Mouse (Mus musculus) lung, postnatal 0 days (tissue): Measurements from ENCODE around the gene Zfp385b. TPM values are rescaled to one million over a fixed set of nuclear protein-coding genes. Genes with fewer than 3 reads are reported as not detected.

Source experiments
- ATAC-seq: fragments of 200-750 bp; cut with Nextera tagmentation; 2 replicates; pipeline ENCODE4 v1.8.0; 2017; ENCODE audit warnings: moderate library complexity
- DNase-seq: peaks from one replicate; pipeline ENCODE4 v3.0.0-alpha.2; 2016; ENCODE audit warnings: low spot score
- H3K27ac ChIP-seq: fragments of 300-500 bp; sonication (generic); 2 replicates; pipeline ENCODE4 v1.5.1; 2014; ENCODE audit warnings: antibody characterized with exemption, mild to moderate bottlenecking, low read length, mixed read lengths
- H3K27me3 ChIP-seq: fragments of 300-500 bp; sonication (generic); replicated peaks from 2 replicates; pipeline ENCODE4 v1.6.1; 2014; ENCODE audit warnings: low read length, mixed read lengths; ENCODE audit not compliant: insufficient read depth
- H3K36me3 ChIP-seq: fragments of 300-500 bp; sonication (generic); 2 replicates; pipeline ENCODE4 v1.6.1; 2014; ENCODE audit warnings: low read length, mixed read lengths; ENCODE audit not compliant: insufficient read depth
- H3K4me1 ChIP-seq: fragments of 300-500 bp; sonication (generic); 2 replicates; pipeline ENCODE4 v1.6.1; 2014; ENCODE audit warnings: antibody characterized with exemption, low read depth, low read length, mixed read lengths; ENCODE audit not compliant: insufficient read depth
- H3K4me2 ChIP-seq: fragments of 300-500 bp; sonication (generic); replicated peaks from 2 replicates; pipeline ENCODE4 v1.6.1; 2014; ENCODE audit warnings: low read depth, mild to moderate bottlenecking, low read length, moderate library complexity, mixed read lengths
- H3K4me3 ChIP-seq: fragments of 300-500 bp; sonication (generic); 2 replicates; pipeline ENCODE4 v1.5.1; 2014; ENCODE audit warnings: low read depth, low read length
- H3K9ac ChIP-seq: fragments of 300-500 bp; sonication (generic); replicated peaks from 2 replicates; pipeline ENCODE4 v1.6.1; 2014; ENCODE audit warnings: low read depth, mild to moderate bottlenecking
- H3K9me3 ChIP-seq: fragments of 300-500 bp; sonication (generic); 2 replicates; pipeline ENCODE4 v1.6.1; 2016; ENCODE audit warnings: low read length, mixed read lengths
- CTCF ChIP-seq: IDR thresholded peaks from 2 replicates; pipeline ENCODE4 v1.5.1; 2016; ENCODE audit warnings: antibody characterized with exemption, mild to moderate bottlenecking
- EP300 ChIP-seq: IDR thresholded peaks from 2 replicates; pipeline ENCODE4 v1.6.1; 2016; ENCODE audit warnings: antibody characterized with exemption, mild to moderate bottlenecking, control low read depth
- WGBS: fragments of 180-500 bp; shearing (Covaris S2); extraction: QIAGEN DNeasy Blood & Tissue Kit; methylation state at CpG from one replicate; pipeline ENCODE4 v1.1.7; 2014; 5-methylcytosine and 5-hydroxymethylcytosine counted together
- polyA plus RNA-seq: library from polyadenylated mRNA; unstranded; fragments of >200 nt; fragmentation: Nextera tagmentation; extraction: Ambion mirVana; gene quantifications from 2 replicates; pipeline ENCODE4 v1.2.1, GENCODE M21; 2015

The Zfp385b gene
- polyA plus RNA-seq, 1 experiment from 2014 or later, result 13.9 TPM

GRCm38 (mm10) chr2:77495344-77495743 is 324.1 kb downstream of the Zfp385b start:
- TF ChIP-seq CTCF (no peak), EP300 (no peak)
- ATAC-seq, result no peak
- H3K9me3 ChIP-seq, result no peaks in the 10 kb centered on the region

GRCm38 (mm10) chr2:77493695-77494094 is 325.7 kb downstream of the Zfp385b start:
- 88% methylated on average over 8 of the region's 8 CpGs for WGBS
- DNase-seq, result no peak
- Histone ChIP-seq H3K27ac (no peak overlapping the region), H3K27me3 (no peaks in the 10 kb centered on the region), H3K9me3 (no peaks in the 10 kb centered on the region), H3K4me2 (no peak overlapping the region), H3K9ac (no peak overlapping the region), H3K4me1 (no peaks in the 10 kb centered on the region), H3K36me3 (no peaks in the 10 kb centered on the region), H3K4me3 (no peak overlapping the region)
- no peak for ATAC-seq
- TF ChIP-seq CTCF, result no peak
- TF ChIP-seq EP300, result no peak

More at GRCm38 (mm10) chr2:77495344-77495743, 324.1 kb downstream of the Zfp385b start:
- H3K4me2 ChIP-seq, result no peak overlapping the region
- no peaks in the 10 kb centered on the region for H3K36me3 ChIP-seq
- H3K4me1 ChIP-seq, result no peaks in the 10 kb centered on the region
- H3K4me3 ChIP-seq, result no peak overlapping the region
- H3K27ac ChIP-seq, result no peak overlapping the region
- 82% methylated on average over 4 of the region's 4 CpGs for WGBS
- H3K27me3 ChIP-seq, result no peaks in the 10 kb centered on the region
- H3K9ac ChIP-seq, result no peak overlapping the region
- DNase-seq, result no peak

GRCm38 (mm10) chr2:77487151-77487550 is 332.3 kb downstream of the Zfp385b start:
- Histone ChIP-seq H3K4me2 (no peak overlapping the region), H3K36me3 (no peaks in the 10 kb centered on the region), H3K4me3 (no peak overlapping the region), H3K27me3 (no peaks in the 10 kb centered on the region), H3K4me1 (no peaks in the 10 kb centered on the region), H3K9ac (no peak overlapping the region), H3K9me3 (no peaks in the 10 kb centered on the region), H3K27ac (no peak overlapping the region)
- TF ChIP-seq CTCF, result no peak
- ATAC-seq, result no peak
- no peak for DNase-seq
- WGBS, result 53% methylated on average over 8 of the region's 8 CpGs

DNA sequence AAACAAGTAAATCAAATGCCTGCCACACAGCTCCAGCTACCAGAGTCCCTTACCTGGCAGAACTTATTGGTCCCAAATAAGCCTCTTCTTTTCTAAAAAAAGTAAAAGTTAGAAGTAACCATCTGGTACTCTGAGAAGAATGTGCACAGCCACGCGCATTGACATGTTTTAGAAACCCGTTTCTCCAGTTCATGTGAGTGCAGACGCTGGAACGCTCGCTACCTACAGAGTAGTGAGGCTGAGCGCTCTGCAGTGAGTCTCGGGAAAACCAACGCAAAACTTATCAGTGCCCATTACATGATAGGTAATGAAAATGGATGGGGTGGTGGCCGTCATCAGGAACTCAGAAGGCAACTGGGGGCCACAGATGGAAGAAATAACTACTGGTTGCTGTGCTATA is 338.2 kb downstream of the Zfp385b start:
- no peak overlapping the region for H3K27ac ChIP-seq
- TF ChIP-seq EP300, result no peak
- TF ChIP-seq CTCF, result no peak
- H3K9ac ChIP-seq, result no peak overlapping the region
- H3K4me1 ChIP-seq, result no peaks in the 10 kb centered on the region
- 57% methylated on average over 10 of the region's 10 CpGs for WGBS
- H3K36me3 ChIP-seq, result no peaks in the 10 kb centered on the region
- H3K4me2 ChIP-seq, result no peak overlapping the region
- no peak for DNase-seq
- no peaks in the 10 kb centered on the region for H3K27me3 ChIP-seq
- H3K9me3 ChIP-seq, result no peaks in the 10 kb centered on the region
- no peak for ATAC-seq
- no peak overlapping the region for H3K4me3 ChIP-seq

DNA sequence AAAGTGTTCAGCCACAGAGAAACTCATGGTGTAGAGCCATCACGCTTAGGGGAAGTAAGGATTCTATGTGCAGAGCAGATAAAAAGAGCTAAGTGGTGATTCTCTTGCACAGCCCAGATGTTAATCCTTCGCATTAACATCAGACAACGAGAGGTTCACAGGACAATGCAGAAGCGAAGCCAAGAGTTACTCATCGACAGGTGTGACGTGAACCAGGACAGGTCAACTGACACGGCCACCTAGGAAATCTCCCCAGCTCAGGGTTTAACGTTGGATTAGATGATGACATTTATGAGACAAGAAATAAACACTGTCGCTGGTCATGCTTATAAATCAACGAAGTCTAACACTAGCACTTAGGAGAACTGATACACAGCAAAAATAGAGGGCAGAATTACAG is 341.9 kb downstream of the Zfp385b start:
- H3K27me3 ChIP-seq, result no peaks in the 10 kb centered on the region
- no peak for ATAC-seq

GRCm38 (mm10) chr2:77476444-77476843 is 343.0 kb downstream of the Zfp385b start:
- H3K9ac ChIP-seq, result no peak overlapping the region
- H3K4me3 ChIP-seq, result no peak overlapping the region
- DNase-seq, result no peak
- no peaks in the 10 kb centered on the region for H3K36me3 ChIP-seq
- no peak overlapping the region for H3K27ac ChIP-seq
- H3K9me3 ChIP-seq, result no peaks in the 10 kb centered on the region
- TF ChIP-seq CTCF (no peak), EP300 (no peak)
- no peak for ATAC-seq
- no peaks in the 10 kb centered on the region for H3K27me3 ChIP-seq
- no peak overlapping the region for H3K4me2 ChIP-seq
- 47% methylated on average over 8 of the region's 8 CpGs for WGBS
- H3K4me1 ChIP-seq, result no peaks in the 10 kb centered on the region

More for the DNA sequence above, 341.9 kb downstream of the Zfp385b start:
- Histone ChIP-seq H3K27ac (no peak overlapping the region), H3K4me3 (no peak overlapping the region), H3K4me1 (no peaks in the 10 kb centered on the region), H3K4me2 (no peak overlapping the region), H3K9ac (no peak overlapping the region), H3K36me3 (no peaks in the 10 kb centered on the region), H3K9me3 (no peaks in the 10 kb centered on the region)
- TF ChIP-seq CTCF, result no peak
- TF ChIP-seq EP300, result no peak
- 57% methylated on average over 10 of the region's 10 CpGs for WGBS
- no peak for DNase-seq

- ATAC-seq (no peak), DNase-seq (no peak)
- WGBS, result 68% methylated on average over 11 of the region's 11 CpGs
- Histone ChIP-seq H3K4me1 (no peaks in the 10 kb centered on the region), H3K9ac (no peak overlapping the region), H3K9me3 (no peaks in the 10 kb centered on the region), H3K4me2 (no peak overlapping the region), H3K36me3 (no peaks in the 10 kb centered on the region), H3K4me3 (no peak overlapping the region), H3K27ac (no peak overlapping the region), H3K27me3 (no peaks in the 10 kb centered on the region)
- TF ChIP-seq CTCF, result no peak
- TF ChIP-seq EP300, result no peak
Measured at GRCm38 (mm10) chr2:77472254-77472837, 347.1 kb downstream of the Zfp385b start.
